Mouse (Mus musculus): Measurements from ENCODE around the gene Tanc1.

Tanc1 gene

GRCm38 (mm10) chr2:59794838-59795237 is 183.0 kb downstream of the Tanc1 start:
- DNase-seq (ENCODE audit: low spot score), result peak; percentile 70

GRCm38 (mm10) chr2:59798934-59799532 is 187.2 kb downstream of the Tanc1 start:
- no peak for DNase-seq (ENCODE audit: low spot score)

DNA sequence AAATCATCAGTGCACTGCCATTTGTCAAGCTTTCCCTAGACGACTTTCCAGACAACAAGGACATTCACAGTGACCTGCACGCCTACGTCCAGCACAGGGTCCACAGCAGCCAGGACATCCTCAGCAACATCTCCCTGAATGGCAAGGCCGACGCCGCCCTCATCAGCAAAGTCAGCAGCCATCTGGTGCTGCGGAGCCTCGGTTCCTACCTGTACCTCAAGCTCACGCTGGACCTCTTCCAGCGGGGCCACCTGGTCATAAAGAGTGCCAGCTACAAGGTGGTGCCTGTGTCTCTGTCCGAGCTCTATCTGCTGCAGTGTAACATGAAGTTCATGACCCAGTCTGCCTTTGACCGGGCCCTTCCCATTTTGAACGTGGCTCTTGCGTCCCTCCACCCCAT is 187.7 kb downstream of the Tanc1 start:
- DNase-seq (ENCODE audit: low spot score), result no peak

GRCm38 (mm10) chr2:59800481-59801266 is 188.8 kb downstream of the Tanc1 start:
- no peak for DNase-seq (ENCODE audit: low spot score)

GRCm38 (mm10) chr2:59802722-59803387 is 191.0 kb downstream of the Tanc1 start:
- DNase-seq (ENCODE audit: low spot score), result no peak

DNA sequence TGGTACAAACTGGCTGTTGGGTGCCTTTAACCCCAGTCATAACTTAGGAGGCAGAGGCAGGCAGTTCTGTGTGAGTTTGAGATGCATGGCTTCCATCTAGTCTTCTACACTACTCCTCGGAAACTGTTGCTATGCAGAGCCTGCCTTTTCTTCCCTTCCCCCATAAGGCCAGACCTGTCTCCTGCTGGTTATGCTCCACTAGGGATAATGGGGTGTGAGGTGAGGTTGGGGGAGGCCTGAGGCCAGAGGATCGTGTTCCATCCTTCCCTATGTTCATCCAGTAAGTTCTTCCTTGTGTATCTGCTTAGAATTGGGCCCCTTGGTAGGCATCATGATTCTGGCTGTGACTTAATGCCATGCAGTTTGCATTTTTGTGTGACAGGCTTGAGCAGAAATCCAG is 193.8 kb downstream of the Tanc1 start:
- no peak for DNase-seq (ENCODE audit: low spot score)

- no peak for DNase-seq (ENCODE audit: low spot score)
Observed at GRCm38 (mm10) chr2:59806038-59806437, 194.2 kb downstream of the Tanc1 start.

DNA sequence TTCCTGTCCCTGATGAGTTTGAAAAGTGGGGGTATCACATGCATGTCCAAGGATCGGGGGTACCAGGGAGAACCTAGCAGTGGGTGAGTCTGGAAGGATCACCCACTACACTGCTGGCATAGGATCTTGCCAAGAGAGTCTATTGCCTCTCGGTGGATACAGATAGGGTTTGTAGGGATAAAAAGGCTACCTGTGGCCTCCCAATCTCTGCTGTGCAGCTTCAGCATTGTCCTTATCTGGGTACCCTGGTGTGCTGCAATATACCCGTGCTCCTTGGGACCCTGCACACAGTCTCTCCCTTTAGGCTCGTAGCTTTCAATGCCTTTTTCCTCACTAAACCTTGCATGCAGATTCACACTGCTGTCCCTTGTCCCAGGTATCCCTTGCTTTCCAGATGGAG is 196.8 kb downstream of the Tanc1 start:
- no peak for DNase-seq (ENCODE audit: low spot score)

- no peak for DNase-seq (ENCODE audit: low spot score)
Observed at GRCm38 (mm10) chr2:59810039-59810438, 198.2 kb downstream of the Tanc1 start.

DNA sequence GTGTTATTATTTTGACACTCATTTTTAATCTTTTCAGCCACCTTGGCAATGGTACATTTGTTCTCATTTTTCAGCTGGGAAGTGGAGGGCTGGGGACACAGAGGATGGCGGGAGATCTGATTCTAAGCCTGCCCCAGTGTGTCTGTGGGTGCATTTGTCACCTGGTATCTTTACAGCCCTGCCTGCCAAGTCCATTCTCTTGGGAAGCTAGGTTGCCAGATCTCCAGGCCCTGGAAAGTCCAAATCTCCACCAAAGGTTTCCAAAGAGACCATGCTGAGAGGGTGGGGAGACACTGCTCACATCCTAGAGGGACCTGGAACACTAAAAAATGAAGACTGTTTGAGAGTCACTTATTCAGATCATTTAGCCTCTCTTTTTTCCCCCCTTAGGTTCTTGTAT is 199.4 kb downstream of the Tanc1 start:
- no peak for DNase-seq (ENCODE audit: low spot score)

DNA sequence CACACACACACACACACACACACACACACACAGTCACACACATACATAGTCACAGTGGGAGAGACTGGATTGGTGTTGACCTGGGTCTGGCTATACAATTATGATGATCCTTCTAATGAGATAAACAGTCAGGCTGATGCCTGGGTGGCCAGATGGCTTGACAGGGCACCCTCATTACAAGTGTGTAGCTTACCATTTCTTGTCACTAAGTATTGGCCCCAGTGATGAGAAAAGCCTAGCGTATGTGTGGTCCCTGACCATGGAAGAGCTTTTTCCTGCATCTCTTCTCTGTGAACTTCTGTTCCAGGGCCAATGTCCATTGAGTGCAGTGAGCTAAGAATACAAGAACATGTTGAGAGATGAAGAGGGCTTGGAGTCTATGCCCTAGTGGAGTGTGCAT is 200.8 kb downstream of the Tanc1 start:
- no peak for DNase-seq (ENCODE audit: low spot score)

GRCm38 (mm10) chr2:59813457-59813856 is 201.6 kb downstream of the Tanc1 start:
- no peak for DNase-seq (ENCODE audit: low spot score)

GRCm38 (mm10) chr2:59814997-59815396 is 203.2 kb downstream of the Tanc1 start:
- DNase-seq (ENCODE audit: low spot score), result no peak

- DNase-seq (ENCODE audit: low spot score), result no peak
Observed at GRCm38 (mm10) chr2:59818663-59819062, 206.8 kb downstream of the Tanc1 start.

GRCm38 (mm10) chr2:59819415-59819814 is 207.6 kb downstream of the Tanc1 start:
- DNase-seq (ENCODE audit: low spot score), result no peak

DNA sequence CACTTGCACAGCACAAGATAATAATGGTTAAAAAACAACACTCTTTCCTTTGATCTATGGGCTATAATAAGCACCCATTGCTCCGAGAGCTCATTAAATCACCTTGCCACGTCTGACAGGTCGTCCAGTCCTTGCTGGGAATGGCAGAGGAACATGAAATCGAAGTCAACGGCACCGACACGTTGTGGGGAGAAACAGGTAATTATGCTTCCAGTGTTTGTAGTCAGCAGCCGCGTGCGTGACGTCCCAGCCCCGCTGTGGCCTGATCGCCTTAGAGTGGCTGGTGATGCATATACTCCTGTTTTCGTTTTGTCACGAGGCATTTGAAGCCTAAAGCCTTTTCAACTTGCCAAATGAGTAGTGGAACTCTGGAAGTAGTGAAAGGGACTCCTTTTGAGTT is 208.2 kb downstream of the Tanc1 start:
- no peak for DNase-seq (ENCODE audit: low spot score)

DNA sequence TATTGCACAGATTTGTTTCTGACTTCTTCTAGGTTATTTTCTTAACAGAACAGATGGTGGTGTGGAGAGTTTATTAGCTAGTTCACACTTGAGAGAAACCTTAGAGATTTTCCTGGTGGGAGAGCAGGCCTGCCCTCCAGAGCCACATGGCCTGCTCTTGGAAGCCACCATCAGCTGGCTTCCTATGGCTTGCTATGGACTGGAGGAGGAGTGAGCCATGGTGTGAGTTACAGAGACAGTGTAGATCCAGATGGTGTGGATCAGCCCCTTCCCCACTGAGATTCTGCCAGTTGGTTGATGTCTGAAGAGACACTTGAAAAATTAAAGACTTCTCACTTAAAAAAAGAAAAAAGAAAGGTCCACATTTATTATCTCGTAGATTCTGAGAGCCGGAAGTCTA is 209.2 kb downstream of the Tanc1 start:
- DNase-seq (ENCODE audit: low spot score), result no peak

GRCm38 (mm10) chr2:59824289-59824688 is 212.4 kb downstream of the Tanc1 start:
- DNase-seq (ENCODE audit: low spot score), result no peak

- no peak for DNase-seq (ENCODE audit: low spot score)
Observed at GRCm38 (mm10) chr2:59825380-59825779, 213.5 kb downstream of the Tanc1 start.

- no peak for DNase-seq (ENCODE audit: low spot score)
Observed at GRCm38 (mm10) chr2:59828103-59828655, 216.3 kb downstream of the Tanc1 start.

- peak; percentile 49 for DNase-seq (ENCODE audit: low spot score)
Observed at GRCm38 (mm10) chr2:59828777-59829508, 217.1 kb downstream of the Tanc1 start.

DNA sequence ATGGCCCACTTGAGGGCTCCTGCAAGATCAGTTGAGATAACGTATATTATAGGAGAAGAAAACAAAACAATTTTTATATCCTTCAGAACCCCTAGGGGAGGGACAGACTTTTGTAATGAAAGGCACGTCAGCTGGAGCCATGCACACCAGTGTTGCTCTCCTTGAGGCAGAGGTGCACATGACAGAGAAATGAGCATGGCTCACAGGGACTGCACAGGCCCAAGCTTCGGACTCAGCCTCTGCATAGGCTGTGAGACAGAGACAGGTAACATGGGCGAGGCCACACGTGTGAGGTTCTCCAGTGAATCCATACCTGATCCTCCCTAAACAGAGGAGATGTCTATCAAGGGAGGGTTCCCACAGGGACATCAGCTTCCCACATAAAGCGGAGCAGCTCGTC is 217.9 kb downstream of the Tanc1 start:
- DNase-seq (ENCODE audit: low spot score), result no peak
